Mouse (Mus musculus) brown adipose tissue, adult 24 weeks (tissue): ENCODE measurements around the gene Ifitm5. TPM values are rescaled to one million over a fixed set of nuclear protein-coding genes. Genes with fewer than 3 reads are reported as not detected.
"Not testable (repeated sequence)": the region's sequence is repeated elsewhere in the genome, so short reads cannot be mapped to it uniquely, and the experiment has no call there.

Source experiments
- H3K27ac ChIP-seq: fragments of 200-500 bp; replicated peaks from 2 replicates; pipeline ENCODE4 v1.5.1; 2012; ENCODE audit warnings: low read depth, mild to moderate bottlenecking, low read length
- H3K4me1 ChIP-seq: fragments of 200-500 bp; 2 replicates; pipeline ENCODE4 v1.6.1; 2012; ENCODE audit warnings: low read length, mixed read lengths; ENCODE audit not compliant: control insufficient read depth, insufficient read depth, insufficient read length
- H3K4me3 ChIP-seq: fragments of 200-500 bp; 2 replicates; pipeline ENCODE4 v1.5.1; 2012; ENCODE audit warnings: low read depth, mild to moderate bottlenecking, low read length, moderate library complexity; ENCODE audit not compliant: insufficient read depth
- polyA plus RNA-seq: library from polyadenylated mRNA; stranded (reverse); fragments of >200 nt; gene quantifications from 2 replicates; pipeline ENCODE4 v1.2.4, GENCODE M21; 2012; ENCODE audit not compliant: missing spikeins, insufficient read depth, insufficient read length

Gene Ifitm5
- polyA plus RNA-seq, 1 experiment = not detected

DNA sequence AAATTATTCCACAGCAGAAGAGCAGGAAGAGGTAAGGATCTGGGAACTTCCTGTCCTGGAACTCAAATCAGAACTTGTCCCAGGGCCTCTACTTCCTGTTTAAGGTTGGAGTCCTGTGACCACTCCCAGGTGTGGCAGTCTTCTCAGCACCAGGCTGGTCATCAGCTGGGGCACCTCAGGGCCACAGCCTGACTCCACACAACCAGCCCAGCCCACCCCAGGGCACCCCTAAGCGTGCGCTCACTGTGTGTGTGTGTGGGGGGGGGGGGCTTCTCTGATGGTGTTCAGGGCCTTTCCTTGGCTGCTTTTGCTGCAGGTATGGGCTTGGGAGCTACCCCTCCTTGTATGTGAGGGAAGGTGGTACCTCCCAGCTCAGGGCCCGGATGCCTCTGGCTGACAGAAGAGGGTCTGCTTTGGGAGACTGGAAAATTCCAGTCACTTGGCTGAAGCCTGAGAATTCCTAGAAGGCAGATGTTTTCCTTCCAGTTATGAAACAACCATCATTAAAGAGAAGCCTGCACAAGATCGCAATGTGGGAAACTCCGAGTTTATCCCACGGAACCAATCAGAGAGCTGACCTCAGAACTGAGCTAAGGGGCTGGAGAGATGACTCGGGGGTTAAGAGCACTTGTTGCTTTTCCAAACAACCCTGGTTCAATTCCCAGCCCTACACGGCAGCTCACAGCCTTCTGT lies 21.5 kb upstream of the Ifitm5 start:
- Histone ChIP-seq H3K27ac (peak overlapping the region; percentile 72), H3K4me1 (peaks cover 10% of the 10 kb centered on the region), H3K4me3 (no peak overlapping the region)

DNA sequence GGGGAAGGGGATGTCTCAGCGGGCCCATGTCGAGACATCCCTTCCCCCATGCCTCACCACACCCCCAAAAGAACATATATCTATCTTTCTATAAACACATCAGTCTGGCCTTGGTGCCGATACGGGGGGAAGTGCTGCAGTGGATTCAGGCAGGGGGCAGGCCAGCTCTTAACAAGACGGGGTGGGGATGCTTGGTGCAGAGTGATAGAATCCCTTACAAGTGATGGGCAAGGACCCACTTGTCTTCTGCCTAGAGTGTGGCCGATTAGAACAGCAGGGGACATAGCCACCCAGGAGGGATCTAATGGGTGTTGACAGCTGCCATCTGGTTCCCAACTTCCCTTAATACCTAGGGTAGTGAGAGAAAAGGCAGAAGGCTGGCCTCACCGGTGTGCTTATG lies 20.8 kb upstream of the Ifitm5 start:
- Histone ChIP-seq H3K4me1 (peaks cover 10% of the 10 kb centered on the region), H3K27ac (peak overlapping the region; percentile 72), H3K4me3 (no peak overlapping the region)

DNA sequence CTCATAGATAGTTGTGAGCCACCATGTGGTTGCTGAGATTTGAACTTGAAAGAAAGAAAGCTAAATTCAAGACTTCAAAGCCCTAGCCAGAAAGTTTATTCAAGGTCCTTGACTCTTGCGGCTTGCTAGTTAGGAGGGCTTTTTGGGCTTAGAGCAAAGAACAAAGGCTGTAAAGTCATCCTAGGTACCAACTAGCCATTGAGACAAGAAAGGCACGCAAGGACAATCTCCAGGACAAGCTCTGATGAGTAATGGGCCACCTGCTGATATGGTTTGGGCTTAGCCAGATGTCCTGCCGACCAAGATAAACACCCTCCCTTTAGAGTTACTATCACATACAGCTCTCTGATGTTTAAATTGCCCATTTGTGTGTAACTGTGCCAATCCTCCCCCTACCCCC lies 18.6 kb upstream of the Ifitm5 start:
- not testable (repeated sequence) for H3K4me1 ChIP-seq, H3K27ac ChIP-seq, H3K4me3 ChIP-seq

DNA sequence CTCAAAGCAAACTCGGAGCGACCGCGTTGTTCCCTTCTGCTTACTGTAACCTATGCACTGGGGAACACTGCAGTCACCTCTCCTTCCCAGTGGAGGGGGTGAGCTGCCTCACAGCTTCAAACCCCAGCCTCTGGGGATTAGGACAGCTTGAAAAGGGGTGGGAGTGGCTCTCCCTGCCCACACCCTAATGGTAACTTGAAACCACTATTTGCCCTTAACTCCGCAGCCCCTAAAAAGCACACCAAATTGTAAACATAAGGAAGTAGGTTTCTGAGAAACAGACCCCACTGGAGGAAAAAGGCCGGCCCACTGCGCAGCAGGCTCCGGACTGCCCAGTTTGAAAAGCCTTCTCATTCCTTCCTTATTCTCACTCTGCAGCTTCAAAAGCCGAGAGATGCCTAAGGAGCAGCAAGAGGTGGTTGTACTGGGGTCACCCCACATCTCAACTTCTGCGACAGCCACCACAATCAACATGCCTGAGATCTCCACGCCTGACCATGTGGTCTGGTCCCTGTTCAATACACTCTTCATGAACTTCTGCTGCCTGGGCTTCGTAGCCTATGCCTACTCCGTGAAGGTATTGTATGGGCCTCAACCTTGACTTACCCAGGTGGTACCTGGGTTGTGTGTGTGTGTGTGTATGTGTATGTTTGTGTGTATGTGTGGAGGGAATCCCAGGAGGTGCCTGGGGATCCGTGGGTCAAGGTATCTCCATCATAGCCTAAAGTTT lies 17.9 kb upstream of the Ifitm5 start:
- Histone ChIP-seq H3K4me3 (no peak overlapping the region), H3K27ac (no peak overlapping the region), H3K4me1 (peaks cover 8% of the 10 kb centered on the region)

DNA sequence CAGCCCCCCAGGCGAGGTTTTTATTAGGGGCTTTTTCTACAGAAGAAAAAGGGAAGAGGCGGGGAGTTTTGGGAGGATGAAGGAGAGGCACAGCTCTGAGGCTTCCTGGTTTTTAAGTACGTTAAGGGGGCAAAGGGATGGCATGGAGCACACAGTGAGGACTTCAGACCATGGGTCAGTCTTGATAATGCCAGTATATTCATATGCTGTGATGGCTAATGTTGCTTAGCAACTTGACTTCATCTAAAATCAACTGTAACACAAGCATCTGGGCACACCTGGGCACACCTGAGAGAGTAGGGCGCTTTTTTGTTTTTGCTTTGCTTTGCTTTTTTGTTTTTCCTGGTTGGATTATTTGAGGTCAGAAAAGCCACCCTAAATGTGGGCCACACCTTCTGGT lies 16.8 kb upstream of the Ifitm5 start, which contains the start of gene Ifitm1:
Ifitm1 (plus strand) TSS at position 301 of the 400 bp plus-strand sequence.
- no peak within 1 kb of the TSS for H3K27ac ChIP-seq
- no peak within 1 kb of the TSS for H3K4me3 ChIP-seq
- peaks cover 8% of the 10 kb centered on the region for H3K4me1 ChIP-seq

DNA sequence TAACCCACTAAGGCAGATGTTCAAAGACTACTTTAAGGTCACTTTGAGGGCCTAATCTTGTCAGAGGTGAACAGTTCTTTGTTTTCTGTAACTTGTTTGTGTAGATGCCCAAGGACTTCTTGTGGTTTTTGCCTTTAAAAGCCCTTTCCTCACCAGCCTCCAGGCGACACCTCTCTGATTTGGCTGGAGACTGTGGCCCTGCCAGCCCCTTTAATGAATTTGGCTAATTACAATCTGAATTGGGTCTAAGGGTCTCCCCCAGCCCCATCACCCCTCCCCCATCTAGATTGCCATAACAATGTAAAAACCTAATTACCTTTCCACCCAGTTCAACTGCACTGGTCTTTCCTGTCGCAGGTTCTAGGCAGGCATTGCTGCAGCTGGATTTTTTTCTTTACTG lies 12.6 kb upstream of the Ifitm5 start:
- Histone ChIP-seq H3K4me1 (no peaks in the 10 kb centered on the region), H3K4me3 (no peak overlapping the region), H3K27ac (no peak overlapping the region)

DNA sequence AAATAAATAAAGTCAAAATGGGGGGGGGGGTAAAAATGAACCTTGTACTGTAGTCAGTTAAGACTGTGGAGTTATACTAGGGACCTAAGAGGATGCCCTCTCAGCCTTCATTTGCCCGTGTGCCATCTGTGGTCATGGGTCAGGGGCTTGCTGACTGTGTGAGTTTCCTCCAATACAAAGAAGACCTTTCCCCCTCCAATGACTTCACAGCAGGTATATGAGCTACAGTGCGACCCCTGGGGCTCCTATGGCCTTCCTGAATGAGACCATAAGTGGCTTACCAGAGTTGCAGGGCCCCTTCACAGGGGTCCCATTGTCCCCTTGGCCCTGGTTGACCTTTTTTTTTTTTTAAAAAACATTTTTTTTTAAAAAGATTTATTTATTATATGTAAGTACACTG lies 11.3 kb upstream of the Ifitm5 start:
- H3K27ac ChIP-seq = no peak overlapping the region
- H3K4me1 ChIP-seq = peaks cover 3% of the 10 kb centered on the region; the same call in 1 of the 2 replicates
- no peak overlapping the region for H3K4me3 ChIP-seq

DNA sequence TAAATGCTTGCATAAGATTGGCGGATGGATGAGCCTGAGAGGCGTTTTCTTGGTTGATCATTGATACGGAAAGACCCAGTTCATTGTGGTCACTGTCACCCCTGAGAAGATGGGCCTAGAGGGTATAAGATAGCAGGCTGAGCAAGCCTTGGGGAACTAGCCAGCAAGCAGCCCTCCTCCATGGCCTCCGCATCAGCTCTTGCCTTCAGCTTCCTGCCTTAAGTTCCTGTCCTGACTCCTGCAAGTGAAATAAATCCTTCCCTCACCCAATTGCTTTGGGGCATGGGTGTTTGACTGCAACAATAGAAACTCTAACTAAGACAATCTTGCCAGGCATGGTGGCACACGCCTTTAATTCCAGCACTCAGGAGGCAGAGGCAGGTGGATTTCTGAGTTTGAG lies 9.9 kb upstream of the Ifitm5 start:
- H3K4me1 ChIP-seq = peaks cover 6% of the 10 kb centered on the region; the same call in 1 of the 2 replicates
- H3K27ac ChIP-seq = peak overlapping the region; percentile 30
- no peak overlapping the region for H3K4me3 ChIP-seq

DNA sequence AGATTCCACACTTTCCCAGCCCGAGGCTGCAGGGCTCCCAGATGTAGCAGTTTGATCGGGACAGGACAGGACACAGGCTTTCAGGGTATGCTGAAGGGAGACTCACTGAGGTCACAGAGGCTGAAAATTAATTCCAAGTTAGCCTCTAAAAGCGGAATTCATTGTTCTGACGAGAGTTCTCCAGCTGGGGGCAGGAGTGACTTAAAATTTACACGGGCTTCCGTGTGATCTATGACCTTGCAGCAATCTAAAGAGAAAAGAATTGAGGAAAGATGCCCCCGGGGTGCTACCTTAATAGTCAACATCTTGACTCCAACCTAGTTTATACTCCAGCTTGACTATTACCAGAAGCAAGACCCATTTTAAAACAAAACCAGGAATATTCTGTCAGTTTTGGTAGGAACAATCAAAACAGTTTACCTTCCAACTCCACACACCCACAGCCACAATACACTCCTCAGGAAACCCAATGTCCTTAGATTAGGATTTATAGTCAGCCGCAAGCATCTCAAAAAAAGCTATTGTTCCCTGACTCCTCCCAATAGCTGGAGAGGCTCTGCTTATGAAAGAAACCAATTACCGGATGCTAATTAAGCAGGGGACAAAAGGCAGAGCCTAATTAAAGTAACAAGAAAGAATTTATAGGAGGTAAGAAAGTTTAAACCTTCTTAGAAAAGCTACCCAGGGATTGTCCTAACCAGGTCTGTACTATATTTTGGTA lies 9.2 kb upstream of the Ifitm5 start:
- peaks cover 6% of the 10 kb centered on the region; the same call in 1 of the 2 replicates for H3K4me1 ChIP-seq
- H3K4me3 ChIP-seq = no peak overlapping the region
- H3K27ac ChIP-seq = peak overlapping the region; percentile 60

DNA sequence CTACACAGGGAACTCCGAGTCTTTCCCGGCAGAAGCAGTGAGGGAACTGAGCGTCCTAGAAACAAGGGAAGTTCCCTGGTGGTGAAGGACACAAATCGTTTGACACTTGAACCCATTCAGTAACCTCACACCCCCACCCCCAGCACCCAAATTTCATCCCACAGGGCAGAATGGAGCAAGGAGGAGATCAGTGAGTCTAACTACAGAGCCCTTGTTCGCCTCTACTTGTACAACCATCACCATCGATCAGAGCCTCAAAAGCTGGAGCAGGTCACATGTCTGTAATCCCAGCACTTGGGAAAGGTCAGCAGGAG lies 6.4 kb upstream of the Ifitm5 start:
- Histone ChIP-seq H3K27ac (peak overlapping the region; percentile 89), H3K4me3 (peak overlapping the region; percentile 14; the same call in 1 of the 2 replicates), H3K4me1 (peaks cover 14% of the 10 kb centered on the region; the same call in 1 of the 2 replicates)

DNA sequence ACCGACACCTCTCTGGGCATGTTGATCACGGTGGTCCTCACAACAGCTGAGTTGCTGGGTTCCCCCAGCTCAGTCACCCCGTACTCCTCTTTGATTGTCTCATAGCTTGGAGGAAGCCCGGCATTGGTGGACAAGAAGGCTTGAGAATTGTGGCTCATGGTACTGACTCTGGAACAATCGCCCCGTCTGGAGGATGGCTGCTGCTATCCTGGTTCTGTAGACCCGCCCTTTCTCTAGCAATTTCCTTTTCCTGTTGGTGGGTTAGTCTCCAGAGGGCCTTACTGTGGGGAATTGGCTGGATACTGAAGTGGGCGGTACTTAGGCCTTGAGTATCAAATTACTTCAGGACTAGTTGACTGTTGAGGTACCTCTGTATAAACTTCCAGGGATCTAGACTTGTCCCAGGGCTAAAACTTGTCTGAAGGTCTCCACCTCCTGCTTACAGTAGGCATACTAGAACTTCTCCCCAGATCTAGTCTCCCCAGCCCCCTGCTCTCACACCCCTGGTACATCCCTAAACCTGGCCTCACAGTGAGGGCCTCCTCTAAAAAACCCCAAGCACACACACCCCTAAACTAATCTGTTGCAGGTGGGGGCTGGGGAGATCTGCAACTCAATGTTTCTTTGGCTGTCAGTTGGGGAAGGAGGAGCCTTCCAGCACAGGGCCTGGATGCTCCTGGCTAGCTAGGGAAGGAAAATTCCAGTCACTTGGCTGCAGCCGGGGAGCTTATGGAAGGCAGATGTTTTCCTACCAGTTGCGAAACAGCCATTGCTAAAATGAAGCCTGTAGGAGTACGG lies 5.9 kb upstream of the Ifitm5 start, which contains the start of the genes Gm45717 and Ifitm2:
Gm45717 (minus strand) TSS at position 180 of the 798 bp plus-strand sequence.
Ifitm2 (minus strand) TSS at position 230 of the 798 bp plus-strand sequence.
- H3K4me1 ChIP-seq = peaks cover 16% of the 10 kb centered on the region; the same call in 1 of the 2 replicates
- peak within 1 kb of the TSS; percentile 97 for H3K27ac ChIP-seq
- peak within 1 kb of the TSS; percentile 83 for H3K4me3 ChIP-seq

DNA sequence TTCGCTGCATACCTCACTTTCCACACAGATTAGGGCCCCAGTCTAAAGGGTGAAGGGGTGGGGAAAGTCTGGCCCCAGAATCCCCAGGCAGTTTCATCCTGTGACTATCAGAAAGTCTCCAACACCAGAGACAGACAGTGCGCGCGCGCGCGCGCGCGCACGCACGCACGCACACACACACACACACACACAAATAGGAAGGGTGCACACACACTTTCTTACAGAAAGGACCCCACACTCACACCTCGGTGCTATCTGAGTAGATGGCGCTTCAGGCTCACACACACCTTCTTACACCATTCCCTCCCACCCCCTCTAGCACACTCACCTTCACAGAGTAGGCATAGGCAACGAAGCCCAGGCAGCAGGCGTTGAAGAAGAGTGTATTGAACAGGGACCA lies 5.3 kb upstream of the Ifitm5 start:
- Histone ChIP-seq H3K4me3 (peak overlapping the region; percentile 83), H3K4me1 (peaks cover 22% of the 10 kb centered on the region), H3K27ac (peak overlapping the region; percentile 97)

DNA sequence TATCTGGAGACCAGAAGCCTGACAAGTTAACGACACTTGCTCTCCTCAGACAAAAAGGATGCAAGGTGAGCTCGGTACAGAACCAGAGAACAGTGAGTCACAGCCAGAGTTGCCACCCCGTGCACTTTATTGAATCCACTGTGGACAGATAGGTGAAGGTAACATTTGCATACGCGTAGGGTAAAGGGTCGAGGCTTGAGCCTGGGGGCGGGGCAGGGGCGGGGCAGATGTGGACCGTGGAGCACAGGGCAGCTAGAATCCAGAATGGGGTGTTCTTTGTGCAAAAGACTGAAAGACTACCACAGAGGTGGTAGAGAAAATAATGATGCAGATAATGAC lies 4.6 kb upstream of the Ifitm5 start:
- Histone ChIP-seq H3K4me3 (peak overlapping the region; percentile 83), H3K4me1 (peaks cover 27% of the 10 kb centered on the region), H3K27ac (peak overlapping the region; percentile 97)

DNA sequence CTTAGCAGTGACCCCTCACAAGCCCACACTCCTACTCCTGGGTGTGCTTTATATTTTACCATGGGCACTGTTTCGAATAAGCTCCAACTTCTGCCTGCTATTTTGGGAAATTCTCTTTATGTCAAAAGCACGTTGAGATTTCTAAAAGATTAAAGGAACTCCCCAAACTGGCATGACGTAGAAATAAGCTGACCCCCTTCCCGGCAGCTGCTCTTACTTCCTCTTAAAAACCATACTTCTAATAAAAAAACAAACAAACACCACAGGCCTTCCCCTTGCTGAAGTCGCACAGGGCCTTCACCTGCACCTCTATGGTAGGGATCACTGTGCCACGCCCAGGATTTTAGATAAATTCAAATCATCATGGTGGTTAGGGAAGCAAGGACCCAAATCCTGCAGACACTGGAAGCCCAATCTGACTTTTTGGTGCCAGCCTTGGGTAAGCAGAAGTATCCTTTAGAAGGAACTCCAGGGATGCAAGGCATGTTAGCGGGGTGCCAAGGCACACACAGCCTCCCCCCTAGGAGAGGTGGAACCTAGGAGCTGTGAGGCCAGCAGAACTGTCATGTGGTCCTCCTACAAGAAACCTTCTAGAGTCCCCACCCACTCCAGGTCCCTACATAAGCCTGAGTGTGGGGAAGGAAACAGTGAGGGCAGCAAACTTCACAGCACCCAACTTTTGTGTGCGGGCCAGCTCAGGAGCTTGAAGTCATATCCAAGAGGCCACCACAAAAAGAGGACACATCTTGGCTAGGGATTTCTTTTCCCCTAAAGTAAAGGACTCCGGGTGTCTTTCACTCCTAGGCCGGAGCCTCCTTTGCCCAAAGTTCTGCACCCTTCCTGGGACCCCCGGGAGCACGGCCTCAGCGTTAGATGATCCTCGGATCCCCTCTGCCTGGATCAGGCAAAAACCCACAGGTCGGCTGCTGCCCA lies 4.0 kb upstream of the Ifitm5 start:
- peak overlapping the region; percentile 97 for H3K27ac ChIP-seq
- peak overlapping the region; percentile 83 for H3K4me3 ChIP-seq
- peaks cover 27% of the 10 kb centered on the region for H3K4me1 ChIP-seq
